Mouse (Mus musculus) adrenal gland, postnatal 14 days (tissue): ENCODE measurements at regions not wholly inside any gene's neighbourhood (a gene's known extent, or its start where the extent isn't known, plus 50 kb on each side); places are given as distances from the start of the nearest gene placed in this dataset.

Source experiments
- DNase-seq: peaks from one replicate; pipeline ENCODE4 v3.0.0; 2021; ENCODE audit warnings: mixed read lengths

- DNase-seq, result no peak
Observed at GRCm38 (mm10) chr13:32536241-32536640, 197.7 kb upstream of the Gmds start.

- no peak for DNase-seq
Observed at GRCm38 (mm10) chr13:32535602-32536001, 197.1 kb upstream of the Gmds start.

GRCm38 (mm10) chr13:32530926-32531512 lies 192.5 kb upstream of the Gmds start:
- DNase-seq, result no peak

- no peak for DNase-seq
Observed at GRCm38 (mm10) chr13:32518611-32519344, 180.2 kb upstream of the Gmds start.

GRCm38 (mm10) chr13:32517514-32517913 lies 179.0 kb upstream of the Gmds start:
- DNase-seq, result no peak

- no peak for DNase-seq
Observed at GRCm38 (mm10) chr13:32509231-32510023, 170.9 kb upstream of the Gmds start.

- no peak for DNase-seq
Observed at GRCm38 (mm10) chr13:32508447-32508846, 169.9 kb upstream of the Gmds start.

GRCm38 (mm10) chr13:32507825-32508224 lies 169.3 kb upstream of the Gmds start:
- no peak for DNase-seq

- no peak for DNase-seq
Observed at GRCm38 (mm10) chr13:32498205-32498790, 159.8 kb upstream of the Gmds start.

- no peak for DNase-seq
Observed at GRCm38 (mm10) chr13:32496263-32496662, 157.7 kb upstream of the Gmds start.

- DNase-seq, result no peak
Observed at GRCm38 (mm10) chr13:32495063-32495462, 156.5 kb upstream of the Gmds start.

- no peak for DNase-seq
Observed at GRCm38 (mm10) chr13:32493806-32494205, 155.3 kb upstream of the Gmds start.

- DNase-seq, result peak; percentile 71
Observed at GRCm38 (mm10) chr13:32493309-32493708, 154.8 kb upstream of the Gmds start.

GRCm38 (mm10) chr13:32492566-32492965 lies 154.0 kb upstream of the Gmds start:
- DNase-seq, result peak; percentile 28

GRCm38 (mm10) chr13:32481444-32482058 lies 143.0 kb upstream of the Gmds start:
- DNase-seq, result no peak

- DNase-seq, result no peak
Observed at GRCm38 (mm10) chr13:32480029-32480428, 141.5 kb upstream of the Gmds start.

- DNase-seq, result peak; percentile 29
Observed at GRCm38 (mm10) chr13:32479118-32479818, 140.7 kb upstream of the Gmds start.

- peak; percentile 13 for DNase-seq
Observed at GRCm38 (mm10) chr13:32465787-32466186, 127.2 kb upstream of the Gmds start.

GRCm38 (mm10) chr13:32465041-32465682 lies 126.6 kb upstream of the Gmds start:
- DNase-seq, result no peak

GRCm38 (mm10) chr13:32454419-32455146 lies 116.0 kb upstream of the Gmds start:
- no peak for DNase-seq
